In genomic region chr4:155497963-155498362, GRCm38 (mm10) we compare ENCODE assay signal across 28 mouse cellular contexts. TPM values are rescaled to one million over a fixed set of nuclear protein-coding genes. Genes with fewer than 3 reads are reported as not detected.
"Had no signal": no experiment of that assay in that cellular context is flagged by ENCODE, and none has a peak within 500 bp of the region (broad histone marks: within the 10 kb centered on the region; RNA-seq: fewer than 3 reads in every experiment).

No protein-coding gene starts in this region.

- H3K36me3 ChIP-seq: heart, embryonic 15.5 days; hindbrain, embryonic 15.5 days; limb, embryonic 15.5 days had no signal

- H3K4me3 ChIP-seq: heart, embryonic 10.5 days; heart, embryonic 13.5 days; heart, embryonic 15.5 days; hindbrain, embryonic 13.5 days; hindbrain, embryonic 15.5 days; kidney, embryonic 15.5 days; limb, embryonic 13.5 days; limb, embryonic 15.5 days; liver, embryonic 12.5 days had no signal

- DNase-seq: gastrocnemius, postnatal 10 days; gastrocnemius, postnatal 36 days; heart, adult 18-20 months; heart, postnatal 14 days; heart, postnatal 36 days; kidney, adult 11 months; kidney, adult 2 months; kidney, adult 9 months; kidney, postnatal 14 days; kidney, postnatal 36 days; layer of hippocampus, adult 9-11 months; layer of hippocampus, postnatal 36 days; left cerebral cortex, postnatal 4 days had no signal

- H3K9me3 ChIP-seq: heart, embryonic 10.5 days; heart, embryonic 13.5 days; heart, embryonic 15.5 days; hindbrain, embryonic 13.5 days; hindbrain, embryonic 15.5 days; kidney, embryonic 15.5 days; limb, embryonic 13.5 days; limb, embryonic 15.5 days; liver, embryonic 12.5 days had no signal

- H3K9ac ChIP-seq: heart, embryonic 13.5 days; heart, embryonic 15.5 days; hindbrain, embryonic 13.5 days; hindbrain, embryonic 15.5 days; kidney, embryonic 15.5 days; limb, embryonic 13.5 days; limb, embryonic 15.5 days; liver, embryonic 12.5 days; liver, embryonic 14.5 days had no signal

- H3K27ac ChIP-seq: heart, embryonic 10.5 days; heart, embryonic 13.5 days; heart, embryonic 15.5 days; hindbrain, embryonic 13.5 days; hindbrain, embryonic 15.5 days; hindbrain, postnatal 0 days; kidney, embryonic 15.5 days; kidney, postnatal 0 days; limb, embryonic 13.5 days; limb, embryonic 15.5 days; liver, embryonic 12.5 days; liver, embryonic 14.5 days had no signal

- H3K27me3 ChIP-seq: heart, embryonic 13.5 days; heart, embryonic 15.5 days; hindbrain, embryonic 13.5 days; hindbrain, embryonic 15.5 days; kidney, embryonic 15.5 days; limb, embryonic 13.5 days; limb, embryonic 15.5 days; liver, embryonic 12.5 days had no signal

- H3K4me2 ChIP-seq: heart, embryonic 13.5 days; heart, embryonic 15.5 days; hindbrain, embryonic 13.5 days; hindbrain, embryonic 15.5 days; kidney, embryonic 15.5 days; limb, embryonic 13.5 days; limb, embryonic 15.5 days; liver, embryonic 12.5 days had no signal

RNA-seq across cellular contexts. Expression of gene Tmem52, which starts 29.0 kb away (rescaled TPM):
- total RNA-seq: hematopoietic stem cell, adult 5-6 weeks; left cerebral cortex, postnatal 4 days; liver, adult 2 months had no signal
- polyA plus RNA-seq: heart, embryonic 10.5 days; heart, embryonic 13.5 days; heart, embryonic 15.5 days; hindbrain, embryonic 13.5 days; limb, embryonic 11.5 days; limb, embryonic 13.5 days; liver, adult 2 months; liver, embryonic 12.5 days; liver, embryonic 14.5 days had no signal
